Mouse (Mus musculus) E14TG2a.4 (cell line): ENCODE data around the gene Inka1.
"Not testable (repeated sequence)": the region's sequence is repeated elsewhere in the genome, so short reads cannot be mapped to it uniquely, and the experiment has no call there.

Experiments used
- CTCF ChIP-seq: conservative IDR thresholded peaks from 2 replicates; pipeline ENCODE4 v1.5.1; 2014; ENCODE audit warnings: low read length
- NANOG ChIP-seq: IDR thresholded peaks from 2 replicates; pipeline ENCODE4 v1.6.1; 2014; ENCODE audit warnings: borderline replicate concordance, low read length, mixed read lengths
- POU5F1 ChIP-seq: IDR thresholded peaks from 2 replicates; pipeline ENCODE4 v1.6.1; 2014; ENCODE audit warnings: low read length, borderline replicate concordance

DNA sequence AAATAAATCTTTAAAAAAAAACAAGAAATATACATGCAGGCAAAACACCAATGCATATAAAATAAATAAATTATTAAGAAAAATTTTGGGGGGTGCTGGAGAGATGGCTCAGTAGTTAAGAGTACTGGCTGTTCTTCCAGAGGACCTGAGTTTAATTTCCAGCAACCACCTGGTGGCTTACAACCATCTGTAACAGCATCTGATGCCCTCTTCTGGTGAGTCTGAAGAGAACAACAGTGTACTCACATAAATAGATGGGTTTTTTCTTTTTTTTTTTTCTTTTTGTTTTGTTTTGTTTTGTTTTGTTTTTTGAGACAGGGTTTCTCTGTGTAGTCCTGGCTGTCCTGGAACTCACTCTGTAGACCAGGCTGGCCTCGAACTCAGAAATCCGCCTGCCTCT lies 27.9 kb upstream of the Inka1 start:
- not testable (repeated sequence) for TF ChIP-seq CTCF, NANOG, POU5F1
